Mouse (Mus musculus) CH12.LX (cell line): ENCODE measurements around the gene Ank.

ENCODE experiments used
- CHD1 ChIP-seq: IDR thresholded peaks from 2 replicates; pipeline ENCODE4 v1.6.1; 2012; ENCODE audit warnings: low read depth, low read length, improper control_type of control experiment, inconsistent platforms
- CHD2 ChIP-seq: IDR thresholded peaks from 2 replicates; pipeline ENCODE4 v1.6.1; 2011; ENCODE audit warnings: low read length, improper control_type of control experiment
- CTCF ChIP-seq, 2 experiments: IDR thresholded peaks in 1 of 2; conservative IDR thresholded peaks in 1 of 2; 2 replicates each; pipeline ENCODE4 v1.5.1; 2011 to 2012; ENCODE audit warnings: low read depth in 2 of 2, low read length in 2 of 2, improper control_type of control experiment in 1 of 2, inconsistent platforms in 1 of 2, mild to moderate bottlenecking in 1 of 2, moderate library complexity in 1 of 2
- EP300 ChIP-seq: IDR thresholded peaks from 2 replicates; pipeline ENCODE4 v1.6.1; 2011; ENCODE audit warnings: low read length, improper control_type of control experiment
- ETS1 ChIP-seq: conservative IDR thresholded peaks from 2 replicates; pipeline ENCODE4 v1.6.1; 2012; ENCODE audit warnings: low read depth, mild to moderate bottlenecking, inconsistent platforms, low read length, improper control_type of control experiment, moderate library complexity
- GABPA ChIP-seq: IDR thresholded peaks from 2 replicates; pipeline ENCODE4 v1.6.1; 2012; ENCODE audit warnings: low read depth, low read length, improper control_type of control experiment, inconsistent platforms; ENCODE audit not compliant: insufficient replicate concordance
- HCFC1 ChIP-seq: IDR thresholded peaks from 2 replicates; pipeline ENCODE4 v1.6.1; 2012; ENCODE audit warnings: low read depth, mild to moderate bottlenecking, inconsistent platforms, low read length, improper control_type of control experiment
- NRF1 ChIP-seq: IDR thresholded peaks from 2 replicates; pipeline ENCODE4 v1.6.1; 2014; ENCODE audit warnings: low read depth, mild to moderate bottlenecking, inconsistent platforms, low read length, improper control_type of control experiment, moderate library complexity
- POLR2A ChIP-seq: IDR thresholded peaks from 2 replicates; pipeline ENCODE4 v1.6.1; 2011; ENCODE audit warnings: low read depth, mild to moderate bottlenecking, improper control_type of control experiment, low read length
- USF2 ChIP-seq: conservative IDR thresholded peaks from 2 replicates; pipeline ENCODE4 v1.6.1; 2011; ENCODE audit warnings: low read depth, low read length, improper control_type of control experiment
- ZNF384 ChIP-seq: IDR thresholded peaks from 2 replicates; pipeline ENCODE4 v1.6.1; 2012; ENCODE audit warnings: low read depth, low read length, improper control_type of control experiment, inconsistent platforms

GRCm38 (mm10) chr15:27620475-27621185 is 154.2 kb downstream of the Ank start:
- no peak for TF ChIP-seq CHD2
- TF ChIP-seq CTCF (conservative IDR thresholded peaks at IDR 0.05 in 1 of 2, IDR thresholded peaks at IDR 0.05 in 1 of 2; ENCODE audit: low read depth in 2 of 2, low read length in 2 of 2): no peak
- no peak for TF ChIP-seq ETS1
- no peak for TF ChIP-seq POLR2A
- TF ChIP-seq USF2: no peak
- TF ChIP-seq ZNF384: no peak
- no peak for TF ChIP-seq HCFC1
- TF ChIP-seq NRF1: no peak
- TF ChIP-seq CHD1: no peak
- TF ChIP-seq GABPA: no peak
- no peak for TF ChIP-seq EP300
